Mouse (Mus musculus) lung, postnatal 0 days (tissue): ENCODE measurements around the gene Ppp3r1.

ENCODE experiments used
- CTCF ChIP-seq: IDR thresholded peaks from 2 replicates; pipeline ENCODE4 v1.5.1; 2016; ENCODE audit warnings: antibody characterized with exemption, mild to moderate bottlenecking
- EP300 ChIP-seq: IDR thresholded peaks from 2 replicates; pipeline ENCODE4 v1.6.1; 2016; ENCODE audit warnings: antibody characterized with exemption, mild to moderate bottlenecking, control low read depth

DNA sequence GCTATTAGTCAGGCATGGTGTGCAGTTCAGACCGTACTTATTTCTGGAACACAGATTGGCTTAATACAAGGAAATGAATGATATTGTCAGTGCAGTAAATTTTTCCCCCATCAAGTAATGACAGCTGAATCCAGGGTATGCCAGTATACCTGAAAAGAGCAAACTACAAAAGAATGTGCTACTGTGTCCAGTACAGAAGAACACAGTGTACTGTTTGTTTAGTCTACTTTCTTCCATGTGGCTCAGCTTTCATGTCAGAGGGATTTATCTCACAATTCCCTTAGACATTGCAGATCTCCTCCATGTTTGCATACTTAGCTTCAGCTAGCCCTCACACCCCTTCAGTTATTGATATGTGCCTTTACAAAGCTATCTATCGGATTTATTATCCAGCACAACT lies 10.2 kb downstream of the Ppp3r1 start:
- no peak for TF ChIP-seq CTCF
- TF ChIP-seq EP300: peak; percentile 52; the same call in 1 of the 2 replicates
